Mouse (Mus musculus): ENCODE measurements at regions not wholly inside any gene's neighbourhood (a gene's known extent, or its start where the extent isn't known, plus 50 kb on each side); places are given as distances from the start of the nearest gene placed in this dataset.

- no peak overlapping the region for H3K27ac ChIP-seq (ENCODE audit: insufficient read depth, low read depth, low read length)
- TF ChIP-seq POLR2A (IDR thresholded peaks at IDR 0.05; ENCODE audit: low read depth, low read length), result no peak
- TF ChIP-seq CTCF (conservative IDR thresholded peaks at IDR 0.05; ENCODE audit: insufficient read depth, insufficient read length, low read depth, low read length), result no peak
- H3K4me1 ChIP-seq (ENCODE audit: control insufficient read depth, insufficient read depth, low read length), result peaks cover 5% of the 10 kb centered on the region; the same call in 1 of the 2 replicates
- 73% methylated on average over 8 of the region's 8 CpGs for whole genome bisulfite sequencing
- no peak overlapping the region for H3K4me3 ChIP-seq (ENCODE audit: insufficient read depth, low read depth, low read length)
- H3K27me3 ChIP-seq (replicated peaks; ENCODE audit: control insufficient read depth, insufficient read depth, low read length), result no peaks in the 10 kb centered on the region
- no peak for DNase-seq
- H3K36me3 ChIP-seq (ENCODE audit: control insufficient read depth, insufficient read depth, low read length), result no peaks in the 10 kb centered on the region
These were observed 263.7 kb downstream of the Foxo1 start for GRCm38 (mm10) chr3:52531686-52532351.

GRCm38 (mm10) chr3:52530406-52530970 is 262.4 kb downstream of the Foxo1 start:
- peaks cover 6% of the 10 kb centered on the region; the same call in 1 of the 2 replicates for H3K4me1 ChIP-seq (ENCODE audit: control insufficient read depth, insufficient read depth, low read length)
- WGBS, result 86% methylated on average over 7 of the region's 7 CpGs
- H3K27ac ChIP-seq (ENCODE audit: insufficient read depth, low read depth, low read length), result no peak overlapping the region
- no peak overlapping the region for H3K4me3 ChIP-seq (ENCODE audit: insufficient read depth, low read depth, low read length)
- TF ChIP-seq POLR2A (IDR thresholded peaks at IDR 0.05; ENCODE audit: low read depth, low read length) (no peak), CTCF (conservative IDR thresholded peaks at IDR 0.05; ENCODE audit: insufficient read depth, insufficient read length, low read depth, low read length) (no peak)
- no peak for DNase-seq
- no peaks in the 10 kb centered on the region for H3K36me3 ChIP-seq (ENCODE audit: control insufficient read depth, insufficient read depth, low read length)
- H3K27me3 ChIP-seq (replicated peaks; ENCODE audit: control insufficient read depth, insufficient read depth, low read length), result no peaks in the 10 kb centered on the region

GRCm38 (mm10) chr3:52529136-52529535 is 261.0 kb downstream of the Foxo1 start:
- no peak overlapping the region for H3K4me3 ChIP-seq (ENCODE audit: insufficient read depth, low read depth, low read length)
- no peak overlapping the region for H3K27ac ChIP-seq (ENCODE audit: insufficient read depth, low read depth, low read length)
- H3K4me1 ChIP-seq (ENCODE audit: control insufficient read depth, insufficient read depth, low read length), result peaks cover 6% of the 10 kb centered on the region; the same call in 1 of the 2 replicates
- TF ChIP-seq POLR2A (IDR thresholded peaks at IDR 0.05; ENCODE audit: low read depth, low read length), result no peak
- TF ChIP-seq CTCF (conservative IDR thresholded peaks at IDR 0.05; ENCODE audit: insufficient read depth, insufficient read length, low read depth, low read length), result no peak
- no peaks in the 10 kb centered on the region for H3K27me3 ChIP-seq (replicated peaks; ENCODE audit: control insufficient read depth, insufficient read depth, low read length)
- no peaks in the 10 kb centered on the region for H3K36me3 ChIP-seq (ENCODE audit: control insufficient read depth, insufficient read depth, low read length)
- peak; percentile 64 for DNase-seq
- 64% methylated on average over 6 of the region's 6 CpGs for WGBS

GRCm38 (mm10) chr3:52528521-52528920 is 260.4 kb downstream of the Foxo1 start:
- H3K36me3 ChIP-seq (ENCODE audit: control insufficient read depth, insufficient read depth, low read length), result no peaks in the 10 kb centered on the region
- DNase-seq, result no peak
- no peaks in the 10 kb centered on the region for H3K27me3 ChIP-seq (replicated peaks; ENCODE audit: control insufficient read depth, insufficient read depth, low read length)
- no peak overlapping the region for H3K27ac ChIP-seq (ENCODE audit: insufficient read depth, low read depth, low read length)
- no peak overlapping the region for H3K4me3 ChIP-seq (ENCODE audit: insufficient read depth, low read depth, low read length)
- no peak for TF ChIP-seq POLR2A (IDR thresholded peaks at IDR 0.05; ENCODE audit: low read depth, low read length)
- H3K4me1 ChIP-seq (ENCODE audit: control insufficient read depth, insufficient read depth, low read length), result peaks cover 6% of the 10 kb centered on the region; the same call in 1 of the 2 replicates
- WGBS, result 92% methylated on average over 7 of the region's 7 CpGs

DNA sequence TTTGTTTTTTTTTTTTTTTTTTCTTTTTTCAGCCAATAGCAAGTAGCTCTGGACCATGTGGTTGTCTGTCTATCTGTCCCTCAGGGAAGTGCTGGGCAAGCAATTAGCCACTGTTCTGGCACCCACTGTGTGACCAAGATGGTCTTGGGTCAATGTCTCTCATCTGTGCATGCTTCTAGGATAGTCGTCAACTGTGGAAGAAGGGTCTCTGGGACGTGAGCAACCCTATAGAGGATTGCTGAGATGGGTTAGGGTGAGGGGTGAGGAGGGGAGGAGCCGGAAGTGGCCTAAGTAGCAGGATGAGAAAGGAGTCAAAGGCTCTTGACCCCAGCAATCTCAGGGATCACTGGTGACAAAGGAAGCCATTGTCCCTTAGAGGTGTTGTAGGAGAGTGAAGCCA is 259.6 kb downstream of the Foxo1 start:
- Histone ChIP-seq H3K36me3 (ENCODE audit: control insufficient read depth, insufficient read depth, low read length) (no peaks in the 10 kb centered on the region), H3K27me3 (replicated peaks; ENCODE audit: control insufficient read depth, insufficient read depth, low read length) (no peaks in the 10 kb centered on the region), H3K4me1 (ENCODE audit: control insufficient read depth, insufficient read depth, low read length) (peaks cover 6% of the 10 kb centered on the region; the same call in 1 of the 2 replicates), H3K4me3 (ENCODE audit: insufficient read depth, low read depth, low read length) (no peak overlapping the region), H3K27ac (ENCODE audit: insufficient read depth, low read depth, low read length) (no peak overlapping the region)
- TF ChIP-seq CTCF (conservative IDR thresholded peaks at IDR 0.05; ENCODE audit: insufficient read depth, insufficient read length, low read depth, low read length) (no peak), POLR2A (IDR thresholded peaks at IDR 0.05; ENCODE audit: low read depth, low read length) (no peak)
- no peak for DNase-seq
- WGBS, result 72% methylated on average over 3 of the region's 3 CpGs

DNA sequence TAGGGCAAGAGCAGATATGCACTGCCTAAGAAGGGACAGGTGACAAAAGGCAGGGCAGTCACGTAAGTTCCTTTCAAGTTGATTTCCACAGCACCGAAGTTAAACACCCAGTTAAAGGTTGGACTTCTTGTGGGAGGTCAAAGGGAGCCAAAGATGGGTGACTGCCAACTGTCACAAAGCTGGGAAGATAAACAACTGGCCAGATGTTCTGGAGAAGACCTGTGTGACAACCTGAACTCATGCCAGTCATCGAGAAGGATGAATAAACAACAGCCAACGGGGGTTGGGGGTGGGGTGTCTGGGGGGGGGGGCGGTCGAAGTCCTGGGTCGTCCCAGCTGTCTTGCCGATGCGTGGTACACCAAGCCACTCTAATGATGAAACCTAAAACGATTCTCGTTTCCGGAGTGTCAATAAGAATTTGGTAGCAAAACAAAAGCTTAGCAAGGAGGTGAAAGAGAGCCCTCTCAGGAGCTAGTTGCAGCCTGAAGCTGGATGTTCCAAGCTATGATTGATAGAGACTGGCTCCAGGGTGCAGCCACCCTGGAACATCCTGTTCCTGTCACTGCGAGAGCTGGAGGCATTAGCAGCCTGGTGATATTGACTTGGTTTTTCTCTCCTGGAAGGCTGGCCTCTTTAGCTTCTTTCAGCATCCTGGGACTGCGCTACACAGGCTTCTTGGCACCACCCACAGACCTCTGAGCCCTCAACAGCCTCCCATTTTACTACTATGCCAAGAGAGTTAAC is 259.0 kb downstream of the Foxo1 start:
- H3K4me3 ChIP-seq (ENCODE audit: insufficient read depth, low read depth, low read length), result no peak overlapping the region
- no peak overlapping the region for H3K27ac ChIP-seq (ENCODE audit: insufficient read depth, low read depth, low read length)
- no peak for TF ChIP-seq CTCF (conservative IDR thresholded peaks at IDR 0.05; ENCODE audit: insufficient read depth, insufficient read length, low read depth, low read length)
- 25% methylated on average over 14 of the region's 14 CpGs for WGBS
- H3K27me3 ChIP-seq (replicated peaks; ENCODE audit: control insufficient read depth, insufficient read depth, low read length), result no peaks in the 10 kb centered on the region
- H3K4me1 ChIP-seq (ENCODE audit: control insufficient read depth, insufficient read depth, low read length), result peaks cover 6% of the 10 kb centered on the region; the same call in 1 of the 2 replicates
- no peaks in the 10 kb centered on the region for H3K36me3 ChIP-seq (ENCODE audit: control insufficient read depth, insufficient read depth, low read length)
- DNase-seq, result peak; percentile 55

GRCm38 (mm10) chr3:52522886-52523285 is 254.8 kb downstream of the Foxo1 start:
- TF ChIP-seq CTCF (conservative IDR thresholded peaks at IDR 0.05; ENCODE audit: insufficient read depth, insufficient read length, low read depth, low read length) (no peak), POLR2A (IDR thresholded peaks at IDR 0.05; ENCODE audit: low read depth, low read length) (no peak)
- Histone ChIP-seq H3K27ac (ENCODE audit: insufficient read depth, low read depth, low read length) (no peak overlapping the region), H3K36me3 (ENCODE audit: control insufficient read depth, insufficient read depth, low read length) (no peaks in the 10 kb centered on the region), H3K27me3 (replicated peaks; ENCODE audit: control insufficient read depth, insufficient read depth, low read length) (no peaks in the 10 kb centered on the region), H3K4me3 (ENCODE audit: insufficient read depth, low read depth, low read length) (no peak overlapping the region), H3K4me1 (ENCODE audit: control insufficient read depth, insufficient read depth, low read length) (peaks cover 5% of the 10 kb centered on the region; the same call in 1 of the 2 replicates)
- WGBS, result 83% methylated on average over 12 of the region's 12 CpGs
- DNase-seq, result no peak

All from kidney, adult 2 months (tissue).